Mouse (Mus musculus): Measurements from ENCODE around the gene Soga3. TPM values are rescaled to one million over a fixed set of nuclear protein-coding genes. Genes with fewer than 3 reads are reported as not detected.

The Soga3 gene
- polyA plus RNA-seq, 1 experiment from 2014 or later, result 99.0 TPM

DNA sequence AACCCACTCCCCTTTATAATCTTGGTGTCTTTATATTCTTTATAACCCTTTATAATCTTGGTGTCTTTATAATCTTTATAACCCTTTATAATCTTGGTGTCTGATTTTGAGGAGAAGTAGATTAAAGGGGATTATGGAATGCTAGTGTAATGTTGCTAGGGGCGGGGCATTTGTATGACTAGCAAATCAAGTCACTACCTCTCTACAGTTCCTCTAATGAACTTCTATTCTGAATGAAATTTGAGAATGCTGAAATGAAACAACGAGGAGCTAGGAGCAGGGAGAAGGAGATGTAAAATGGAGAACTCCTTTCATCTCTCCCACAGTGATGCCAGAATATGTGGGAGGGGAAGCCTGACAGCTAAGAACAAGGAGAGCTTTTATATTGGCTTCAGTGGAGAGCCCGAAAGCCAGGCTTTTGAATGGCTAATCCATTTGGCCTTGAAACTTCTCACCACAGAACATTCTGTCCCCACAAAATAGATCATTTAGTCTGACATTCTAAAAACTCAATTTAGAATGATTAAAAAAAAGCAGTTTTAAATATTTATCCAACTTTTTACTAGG is 70.0 kb downstream of the Soga3 start:
- Histone ChIP-seq H3K36me3 (0 out of 2 replicates have a peak, but pooled peaks cover 4% of the 10 kb centered on the region), H3K9me3 (no peaks in the 10 kb centered on the region), H3K4me2 (no peak overlapping the region), H3K4me1 (replicated peaks) (peaks cover 7% of the 10 kb centered on the region), H3K27me3 (no peaks in the 10 kb centered on the region), H3K9ac (no peak overlapping the region), H3K4me3 (no peak overlapping the region), H3K27ac (no peak overlapping the region)
- WGBS, result 36% methylated on average over 3 of the region's 3 CpGs
- ATAC-seq (ENCODE audit: low FRiP score), result peak; percentile 41; the same call in 1 of the 2 replicates

DNA sequence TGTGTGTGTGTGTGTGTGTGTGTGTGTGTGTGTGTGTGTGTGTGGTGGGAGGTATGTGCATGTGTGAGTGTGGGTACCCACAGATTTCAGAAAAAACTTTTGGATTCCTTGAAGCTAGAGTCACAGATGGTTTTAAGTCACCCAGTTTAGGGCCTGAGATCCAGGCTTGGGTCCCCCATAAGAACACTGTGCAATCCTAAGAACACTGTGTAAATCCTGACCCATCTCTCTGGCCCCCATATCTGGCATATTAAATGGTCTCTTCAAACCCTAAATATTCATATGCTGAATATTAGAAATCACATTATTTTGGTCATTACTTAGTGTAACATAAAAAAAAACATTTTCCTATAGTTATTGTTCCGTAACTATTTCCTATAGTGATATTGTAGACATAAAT is 73.3 kb downstream of the Soga3 start:
- Histone ChIP-seq H3K27me3 (no peaks in the 10 kb centered on the region), H3K4me2 (no peak overlapping the region), H3K9me3 (no peaks in the 10 kb centered on the region), H3K9ac (no peak overlapping the region), H3K4me3 (no peak overlapping the region), H3K27ac (no peak overlapping the region), H3K36me3 (peaks cover 2% of the 10 kb centered on the region), H3K4me1 (replicated peaks) (peaks cover 2% of the 10 kb centered on the region)
- WGBS, result 93% methylated on average over 1 of the region's 1 CpGs
- ATAC-seq (ENCODE audit: low FRiP score), result no peak

DNA sequence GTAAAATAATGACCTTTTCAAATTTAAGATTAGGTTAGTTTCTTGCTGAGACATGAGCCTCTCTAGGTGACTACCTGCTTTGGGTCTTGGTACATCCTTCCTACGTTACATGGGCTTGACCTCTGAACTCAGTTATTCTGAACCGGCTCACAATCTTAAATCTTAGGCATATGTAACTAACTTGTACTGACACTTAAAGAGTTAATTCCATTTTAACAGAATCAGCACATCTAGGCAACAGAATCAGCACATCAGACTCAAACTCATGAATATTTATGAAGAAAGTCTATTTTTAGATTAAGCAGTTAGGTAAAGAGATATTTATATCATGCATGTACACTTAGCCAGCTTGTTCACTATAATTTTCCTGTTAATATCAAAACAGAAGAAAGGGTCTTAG is 73.8 kb downstream of the Soga3 start:
- H3K27ac ChIP-seq, result no peak overlapping the region
- no peak overlapping the region for H3K9ac ChIP-seq
- H3K27me3 ChIP-seq, result no peaks in the 10 kb centered on the region
- peak; percentile 21; the same call in 1 of the 2 replicates for ATAC-seq (ENCODE audit: low FRiP score)
- peaks cover 2% of the 10 kb centered on the region for H3K4me1 ChIP-seq (replicated peaks)
- H3K4me3 ChIP-seq, result no peak overlapping the region
- peaks cover 7% of the 10 kb centered on the region for H3K36me3 ChIP-seq
- H3K9me3 ChIP-seq, result no peaks in the 10 kb centered on the region
- H3K4me2 ChIP-seq, result no peak overlapping the region
- 62% methylated on average over 2 of the region's 2 CpGs for WGBS

DNA sequence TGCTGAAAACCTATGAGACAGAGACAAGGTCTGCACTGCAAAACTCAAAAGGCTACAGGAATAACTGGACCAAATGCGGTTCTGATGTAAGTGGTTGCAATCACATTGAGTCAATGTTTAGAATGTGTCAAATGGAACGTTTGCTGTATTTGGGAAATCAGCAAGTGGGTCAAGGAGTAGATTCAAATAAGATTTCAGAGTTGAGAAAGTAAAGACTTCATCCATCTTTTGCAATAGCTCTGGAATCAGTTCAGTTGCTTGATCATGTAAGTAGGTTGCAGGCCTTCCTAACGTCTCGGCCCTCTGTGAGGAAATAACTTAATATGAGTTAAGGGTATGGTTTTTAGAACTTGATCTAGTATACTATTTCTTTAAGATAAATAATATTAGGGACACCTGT is 81.7 kb downstream of the Soga3 start:
- WGBS, result 91% methylated on average over 4 of the region's 4 CpGs
- H3K4me2 ChIP-seq, result no peak overlapping the region
- peaks cover 50% of the 10 kb centered on the region for H3K36me3 ChIP-seq

DNA sequence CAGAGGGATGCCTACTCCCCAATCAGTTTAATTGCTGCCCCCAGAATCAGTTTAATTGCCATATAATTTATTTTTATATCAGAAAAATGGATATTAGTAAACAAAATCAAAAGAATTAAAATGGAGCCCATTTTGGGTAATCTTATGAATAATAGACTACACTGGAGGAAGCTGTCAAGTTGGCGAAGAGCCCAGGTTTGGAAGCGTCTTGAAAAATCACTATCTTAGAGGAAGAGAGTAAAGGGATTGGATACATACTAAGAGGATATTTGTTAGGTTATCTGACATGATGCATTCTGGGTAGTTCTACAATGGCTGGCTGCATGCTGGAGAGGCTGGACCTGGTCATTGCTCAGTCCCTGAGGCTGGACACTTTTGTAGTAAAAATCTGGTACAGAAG is 87.6 kb downstream of the Soga3 start:
- Histone ChIP-seq H3K27me3 (no peaks in the 10 kb centered on the region), H3K27ac (no peak overlapping the region), H3K4me3 (no peak overlapping the region), H3K4me1 (replicated peaks) (no peaks in the 10 kb centered on the region), H3K4me2 (no peak overlapping the region), H3K9me3 (no peaks in the 10 kb centered on the region), H3K36me3 (peaks cover 34% of the 10 kb centered on the region), H3K9ac (no peak overlapping the region)
- no peak for ATAC-seq (ENCODE audit: low FRiP score)
- WGBS, result 93% methylated on average over 2 of the region's 2 CpGs

More for the DNA sequence above, 81.7 kb downstream of the Soga3 start:
- no peak for ATAC-seq (ENCODE audit: low FRiP score)
- Histone ChIP-seq H3K9ac (no peak overlapping the region), H3K9me3 (no peaks in the 10 kb centered on the region), H3K27ac (no peak overlapping the region), H3K27me3 (no peaks in the 10 kb centered on the region), H3K4me1 (replicated peaks) (no peaks in the 10 kb centered on the region), H3K4me3 (no peak overlapping the region)

Other genes starting within 250 kb of the Soga3 start
- gene 2310057J18Rik, start 157.5 kb upstream of the Soga3 start, polyA plus RNA-seq (2015; fragmentation: Nextera tagmentation; extraction: Ambion mirVana), result not detected in 2 replicates
- gene Gm49353, start 55.1 kb downstream of the Soga3 start, polyA plus RNA-seq (2015; fragmentation: Nextera tagmentation; extraction: Ambion mirVana), result 11.7 and 15.4 TPM in 2 replicates
- gene 9330159F19Rik, start 67.8 kb downstream of the Soga3 start, polyA plus RNA-seq (2015; fragmentation: Nextera tagmentation; extraction: Ambion mirVana), result 25.5 and 26.3 TPM in 2 replicates
- gene Echdc1, start 169.3 kb downstream of the Soga3 start, polyA plus RNA-seq (2015; fragmentation: Nextera tagmentation; extraction: Ambion mirVana), result 21.1 and 25.5 TPM in 2 replicates
- 87.7 and 95.1 TPM in 2 replicates for gene Rnf146, start 218.6 kb downstream of the Soga3 start, polyA plus RNA-seq (2015; fragmentation: Nextera tagmentation; extraction: Ambion mirVana)

All from hindbrain, embryonic 13.5 days (tissue).